Mouse (Mus musculus): ENCODE measurements at regions not wholly inside any gene's neighbourhood (a gene's known extent, or its start where the extent isn't known, plus 50 kb on each side); places are given as distances from the start of the nearest gene placed in this dataset.
A peak's percentile ranks its signal among the peaks of the same experiment; 100 is the strongest.

- DNase-seq, result no peak
These were observed 289.9 kb downstream of the Rngtt start for GRCm38 (mm10) chr4:33599966-33600365.

GRCm38 (mm10) chr4:33600805-33601204 lies 290.7 kb downstream of the Rngtt start:
- DNase-seq, result no peak

GRCm38 (mm10) chr4:33604636-33605035 lies 294.5 kb downstream of the Rngtt start:
- no peak for DNase-seq

GRCm38 (mm10) chr4:33639821-33640575 lies 284.4 kb upstream of the Cnr1 start:
- DNase-seq, result peak; percentile 39

- DNase-seq, result peak; percentile 82
These were observed 283.7 kb upstream of the Cnr1 start for GRCm38 (mm10) chr4:33640576-33641255.

- DNase-seq, result no peak
These were observed 282.5 kb upstream of the Cnr1 start for GRCm38 (mm10) chr4:33641883-33642282.

- no peak for DNase-seq
These were observed 281.9 kb upstream of the Cnr1 start for GRCm38 (mm10) chr4:33642526-33642925.

GRCm38 (mm10) chr4:33645217-33645616 lies 279.2 kb upstream of the Cnr1 start:
- DNase-seq, result no peak

- DNase-seq, result no peak
These were observed 273.1 kb upstream of the Cnr1 start for GRCm38 (mm10) chr4:33651292-33651691.

GRCm38 (mm10) chr4:33659766-33660165 lies 264.6 kb upstream of the Cnr1 start:
- DNase-seq, result no peak

- DNase-seq, result no peak
These were observed 263.8 kb upstream of the Cnr1 start for GRCm38 (mm10) chr4:33660553-33660952.

- no peak for DNase-seq
These were observed 262.5 kb upstream of the Cnr1 start for GRCm38 (mm10) chr4:33661862-33662261.

GRCm38 (mm10) chr4:33662965-33663364 lies 261.4 kb upstream of the Cnr1 start:
- no peak for DNase-seq

GRCm38 (mm10) chr4:33663616-33664473 lies 260.5 kb upstream of the Cnr1 start:
- no peak for DNase-seq

- no peak for DNase-seq
These were observed 259.9 kb upstream of the Cnr1 start for GRCm38 (mm10) chr4:33664474-33664822.

GRCm38 (mm10) chr4:33665250-33665873 lies 259.0 kb upstream of the Cnr1 start:
- no peak for DNase-seq

GRCm38 (mm10) chr4:33668431-33668830 lies 256.0 kb upstream of the Cnr1 start:
- DNase-seq, result peak; percentile 45

GRCm38 (mm10) chr4:33675044-33675443 lies 249.3 kb upstream of the Cnr1 start:
- no peak for DNase-seq

GRCm38 (mm10) chr4:33679351-33679750 lies 245.0 kb upstream of the Cnr1 start:
- DNase-seq, result no peak

GRCm38 (mm10) chr4:33686135-33686534 lies 238.3 kb upstream of the Cnr1 start:
- DNase-seq, result no peak

- no peak for DNase-seq
These were observed 237.0 kb upstream of the Cnr1 start for GRCm38 (mm10) chr4:33687434-33687833.

- no peak for DNase-seq
These were observed 231.0 kb upstream of the Cnr1 start for GRCm38 (mm10) chr4:33693441-33693840.

GRCm38 (mm10) chr4:33696969-33697368 lies 227.4 kb upstream of the Cnr1 start:
- no peak for DNase-seq

All from cerebellum, adult 9-11 months (tissue).